Mouse (Mus musculus) gastrocnemius, adult 18-20 months (tissue): ENCODE results near the gene Mrps21. TPM values are rescaled to one million over a fixed set of nuclear protein-coding genes. Genes with fewer than 3 reads are reported as not detected.
A peak's percentile ranks its signal among the peaks of the same experiment; 100 is the strongest.

Experiments used
- DNase-seq: peaks from one replicate; pipeline ENCODE4 v3.0.0; 2021; ENCODE audit warnings: low spot score
- total RNA-seq, 2 experiments: library from RNA; stranded (reverse); gene quantifications; 2 replicates each; pipeline ENCODE4 v1.2.3; 2021

The Mrps21 gene
- total RNA-seq, 2 experiments from 2014 or later: 317 to 349 TPM

- peak; percentile 96 for DNase-seq
Observed at GRCm38 (mm10) chr3:95855502-95856089, 15.7 kb downstream of the Mrps21 start, which contains the start of gene Prpf3. Gene Prpf3, minus strand, starts transcription at chr3:95855885.

GRCm38 (mm10) chr3:95851317-95851716 lies 20.0 kb downstream of the Mrps21 start:
- no peak for DNase-seq

GRCm38 (mm10) chr3:95850611-95851010 lies 20.7 kb downstream of the Mrps21 start:
- DNase-seq: no peak

GRCm38 (mm10) chr3:95842503-95843214 lies 28.7 kb downstream of the Mrps21 start:
- no peak for DNase-seq

GRCm38 (mm10) chr3:95839250-95839649 lies 32.1 kb downstream of the Mrps21 start:
- DNase-seq: no peak

- no peak for DNase-seq
Observed at GRCm38 (mm10) chr3:95829053-95829452, 42.3 kb downstream of the Mrps21 start.

- DNase-seq: no peak
Observed at GRCm38 (mm10) chr3:95826275-95826674, 45.0 kb downstream of the Mrps21 start.

GRCm38 (mm10) chr3:95820046-95821010 lies 51.0 kb downstream of the Mrps21 start:
- no peak for DNase-seq

GRCm38 (mm10) chr3:95819351-95819985 lies 51.9 kb downstream of the Mrps21 start:
- DNase-seq: peak; percentile 100

- DNase-seq: peak; percentile 73
Observed at GRCm38 (mm10) chr3:95818571-95819288, 52.6 kb downstream of the Mrps21 start, which contains the start of gene Rprd2. Gene Rprd2, minus strand, starts transcription at chr3:95818863.

- peak; percentile 37 for DNase-seq
Observed at GRCm38 (mm10) chr3:95818026-95818511, 53.2 kb downstream of the Mrps21 start.

GRCm38 (mm10) chr3:95816681-95817080 lies 54.6 kb downstream of the Mrps21 start:
- no peak for DNase-seq

Other genes with a start within 250 kb of the Mrps21 start
- gene Ensa, start 246.5 kb downstream of the Mrps21 start, total RNA-seq: 100 to 1,000 TPM in 1 of 2 experiments, 10 to 100 TPM in 1; 95.9 to 106 TPM
- gene Mcl1, start 212.7 kb downstream of the Mrps21 start, total RNA-seq: 10 to 100 TPM; 96.0 to 99.4 TPM
- gene Adamtsl4, start 183.6 kb downstream of the Mrps21 start, total RNA-seq: 10 to 100 TPM; 25.9 to 30.8 TPM
- gene Ecm1, start 131.9 kb downstream of the Mrps21 start, total RNA-seq: 10 to 100 TPM; 15.5 to 30.3 TPM
- gene Tars2, start 111.3 kb downstream of the Mrps21 start, total RNA-seq: 10 to 100 TPM; 25.7 to 26.7 TPM
- 10 to 100 TPM; 33.2 to 37.4 TPM for gene Rprd2, start 52.7 kb downstream of the Mrps21 start, total RNA-seq
- gene Prpf3, start 15.6 kb downstream of the Mrps21 start, total RNA-seq: 10 to 100 TPM; 16.6 to 16.9 TPM
- 1 to 10 TPM; 3.5 to 6.3 TPM for gene Ciart, start 10.7 kb upstream of the Mrps21 start, total RNA-seq
- 1 to 10 TPM; 1.7 to 2.2 TPM for gene BC028528, start 20.5 kb upstream of the Mrps21 start, total RNA-seq
- 10 to 100 TPM; 41.0 to 50.4 TPM for gene Aph1a, start 22.4 kb upstream of the Mrps21 start, total RNA-seq
- 10 to 100 TPM; 54.2 to 76.9 TPM for gene Car14, start 33.2 kb upstream of the Mrps21 start, total RNA-seq
- gene Anp32e, start 57.7 kb upstream of the Mrps21 start, total RNA-seq: 10 to 100 TPM; 75.9 to 97.2 TPM
- gene Plekho1, start 124.5 kb upstream of the Mrps21 start, total RNA-seq: 10 to 100 TPM; 13.9 to 22.0 TPM
- gene Vps45, start 186.9 kb upstream of the Mrps21 start, total RNA-seq: 10 to 100 TPM; 19.6 to 19.8 TPM
- 10 to 100 TPM; 57.4 to 58.2 TPM for gene Otud7b, start 233.0 kb upstream of the Mrps21 start, total RNA-seq